Mouse (Mus musculus) embryonic fibroblast, embryonic 13.5 days (primary cell): Measurements from ENCODE around the gene Hoxa5.

Experiments used
- CTCF ChIP-seq: IDR thresholded peaks from 2 replicates; pipeline ENCODE4 v1.5.1; 2011; ENCODE audit warnings: mild to moderate bottlenecking, control low read depth, low read length, moderate library complexity, borderline replicate concordance; ENCODE audit not compliant: insufficient read depth
- POLR2A ChIP-seq: IDR thresholded peaks from 2 replicates; pipeline ENCODE4 v1.6.1; 2011; ENCODE audit warnings: low read depth, mild to moderate bottlenecking, control low read depth, low read length, moderate library complexity

DNA sequence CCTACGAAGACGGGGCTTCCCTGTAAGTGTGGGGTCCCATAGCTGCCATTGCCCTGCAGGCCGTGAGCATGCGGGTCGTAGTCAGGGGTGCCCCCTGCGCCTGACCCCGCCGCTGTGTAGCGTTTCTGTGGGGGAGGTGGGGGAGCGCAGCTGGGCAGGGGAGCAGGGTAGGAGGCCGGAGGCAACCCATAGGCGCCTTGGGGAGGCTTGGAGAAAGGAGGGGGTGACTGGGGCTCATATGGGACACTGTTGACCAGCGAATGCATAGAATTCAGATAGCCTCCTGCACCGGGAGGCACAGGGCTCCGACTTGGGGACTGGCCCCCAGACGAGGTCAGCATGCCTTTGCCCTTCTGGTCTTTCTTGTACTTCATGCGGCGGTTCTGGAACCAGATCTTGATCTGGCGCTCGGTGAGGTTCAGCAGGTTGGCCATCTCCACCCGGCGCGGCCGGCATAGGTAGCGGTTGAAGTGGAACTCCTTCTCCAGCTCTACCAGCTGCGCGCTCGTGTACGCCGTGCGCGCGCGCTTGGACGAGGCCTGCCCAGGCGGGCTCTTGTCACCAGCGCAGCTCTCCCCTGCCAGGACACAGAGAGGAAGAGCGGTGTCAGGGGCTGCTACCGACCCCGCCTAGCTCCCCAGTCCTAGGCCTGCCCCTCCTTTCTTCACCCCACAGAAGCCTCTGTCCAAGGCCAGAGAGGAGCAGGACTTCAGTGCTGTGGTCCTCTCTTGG, 34.1 kb downstream of the Hoxa5 start:
- no peak for TF ChIP-seq CTCF
- TF ChIP-seq POLR2A = no peak
